ENCODE assay signal across 30 mouse cellular contexts in the genomic region with DNA sequence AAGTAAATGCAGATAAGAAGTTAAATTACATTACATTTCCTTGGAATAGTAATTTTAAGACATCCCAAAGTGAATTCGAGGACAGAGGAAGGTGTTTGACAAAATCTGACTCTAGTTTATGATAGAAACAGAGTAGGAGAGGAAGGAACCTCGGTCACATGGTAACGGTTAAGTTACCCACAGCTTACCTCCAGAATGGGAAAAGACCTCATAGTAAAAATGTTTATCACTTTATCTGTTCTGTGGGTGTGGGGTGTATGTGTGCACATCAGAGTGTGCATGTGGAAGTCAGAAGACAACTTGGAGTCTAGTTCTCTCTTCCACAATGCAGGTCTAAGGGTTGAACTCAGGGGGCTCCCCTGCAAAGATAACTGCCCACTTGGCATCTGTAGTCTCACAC. TPM values are rescaled to one million over a fixed set of nuclear protein-coding genes. Genes with fewer than 3 reads are reported as not detected.
"Had no signal": no experiment of that assay in that cellular context is flagged by ENCODE, and none has a peak within 500 bp of the region (broad histone marks: within the 10 kb centered on the region; RNA-seq: fewer than 3 reads in every experiment).

No protein-coding gene starts in this region.

- H3K27ac ChIP-seq: hindbrain, embryonic 10.5 days; hindbrain, embryonic 12.5 days; hindbrain, embryonic 14.5 days; intestine, embryonic 15.5 days; layer of hippocampus, adult 2 months; left cerebral cortex, adult 2 months; limb, embryonic 10.5 days; limb, embryonic 12.5 days; liver, embryonic 13.5 days; liver, embryonic 15.5 days had no signal

- H3K4me3 ChIP-seq: hindbrain, embryonic 10.5 days; hindbrain, embryonic 12.5 days; intestine, embryonic 15.5 days; layer of hippocampus, adult 2 months; left cerebral cortex, adult 2 months; limb, embryonic 10.5 days; limb, embryonic 12.5 days; liver, embryonic 13.5 days; liver, embryonic 15.5 days had no signal

- H3K9ac ChIP-seq: hindbrain, embryonic 12.5 days; hindbrain, embryonic 14.5 days; intestine, embryonic 15.5 days; limb, embryonic 12.5 days; liver, embryonic 13.5 days; liver, embryonic 15.5 days had no signal

- H3K9me3 ChIP-seq: hindbrain, embryonic 10.5 days; hindbrain, embryonic 12.5 days; intestine, embryonic 15.5 days; limb, embryonic 10.5 days; limb, embryonic 12.5 days; liver, embryonic 13.5 days; liver, embryonic 15.5 days had no signal

- DNase-seq: gastrocnemius, postnatal 25 days; heart, postnatal 14 days; heart, postnatal 36 days; kidney, adult 18-20 months; kidney, adult 8-10 months; kidney, postnatal 10 days; kidney, postnatal 25 days; kidney, postnatal 4 days; liver; liver, embryonic 13.5 days had no signal

- H3K27me3 ChIP-seq: hindbrain, embryonic 12.5 days; intestine, embryonic 15.5 days; limb, embryonic 12.5 days; liver, embryonic 13.5 days; liver, embryonic 15.5 days had no signal

- ATAC-seq: hindbrain, embryonic 16.5 days; inflammation-experienced regulatory T-cells, adult 6 months; intestine, embryonic 15.5 days; intestine, postnatal 0 days had no signal

RNA-seq across cellular contexts. Expression of gene Eomes, which starts 38.1 kb away (rescaled TPM):
- total RNA-seq: gastrocnemius, adult 8-10 months; gastrocnemius, postnatal 25 days; gastrocnemius, postnatal 4 days; granulocyte monocyte progenitor cell, adult 5-6 weeks; heart, postnatal 14 days had no signal
- polyA plus RNA-seq: heart, embryonic 14.5 days; heart, postnatal 0 days; hindbrain, embryonic 10.5 days; intestine, postnatal 0 days; kidney, embryonic 14.5 days; kidney, embryonic 16.5 days; liver, embryonic 11.5 days; liver, embryonic 13.5 days; liver, embryonic 15.5 days had no signal
